Comparison of ENCODE assay signal across 8 mouse cellular contexts in genomic region chrX:75381699-75382098, GRCm38 (mm10). TPM values are rescaled to one million over a fixed set of nuclear protein-coding genes. Genes with fewer than 3 reads are reported as not detected.
DNase-seq lines count a peak whose midpoint lies in the region; ATAC-seq and TF ChIP-seq lines count a peak whose summit lies in the region.

No protein-coding gene starts in this region.

- H3K4me2 ChIP-seq in limb, embryonic 14.5 days (replicated peaks; ENCODE audit: low read depth, low read length, severe bottlenecking): peak overlapping the region; percentile 43
- H3K4me2 ChIP-seq in stomach, postnatal 0 days (replicated peaks; ENCODE audit: low read depth): peak overlapping the region; percentile 51; the same call in 1 of the 2 replicates

- no peaks in the 10 kb centered on the region for H3K36me3 ChIP-seq in thymus, adult 2 months (ENCODE audit: control insufficient read depth, insufficient read depth, low read length)
- no peaks in the 10 kb centered on the region for H3K36me3 ChIP-seq in limb, embryonic 14.5 days (ENCODE audit: control insufficient read depth, insufficient read depth, low read length)
- H3K36me3 ChIP-seq in stomach, postnatal 0 days (ENCODE audit: control insufficient read depth, insufficient read depth, low read length): no peaks in the 10 kb centered on the region

- peak; percentile 5 for DNase-seq in embryo, embryonic 11 days
- no peak for DNase-seq in embryo, embryonic 10 days (ENCODE audit: low spot score)
- no peak for DNase-seq in thymus, adult 2 months
- no peak for DNase-seq in thymus, postnatal 10 days (ENCODE audit: low spot score in 2 of 2)
- DNase-seq in limb, embryonic 14.5 days (ENCODE audit: low spot score): no peak
- DNase-seq in stomach, postnatal 0 days (ENCODE audit: low spot score): no peak
- DNase-seq in testis, postnatal 14 days (ENCODE audit: low spot score): no peak
- no peak for DNase-seq in retina, postnatal 1 day

- peak overlapping the region; percentile 46; the same call in 1 of the 2 replicates for H3K27ac ChIP-seq in thymus, adult 2 months (ENCODE audit: control insufficient read depth, insufficient read depth, low read length)
- peak overlapping the region; percentile 67; the same call in 1 of the 2 replicates for H3K27ac ChIP-seq in limb, embryonic 14.5 days (replicated peaks; ENCODE audit: low read depth, low read length)
- no peak overlapping the region for H3K27ac ChIP-seq in stomach, postnatal 0 days (replicated peaks)

- WGBS in thymus, adult 2 months: 78% methylated on average over 5 of the region's 5 CpGs
- WGBS in limb, embryonic 14.5 days: 65% methylated on average over 5 of the region's 5 CpGs
- 61% methylated on average over 5 of the region's 5 CpGs for WGBS in stomach, postnatal 0 days

- TF ChIP-seq EP300 in stomach, postnatal 0 days (optimal IDR thresholded peaks at IDR 0.05): no peak

- H3K4me3 ChIP-seq in thymus, adult 2 months (ENCODE audit: control insufficient read depth, insufficient read depth, low read length): no peak overlapping the region; the same call in 1 of the 2 replicates
- H3K4me3 ChIP-seq in limb, embryonic 14.5 days (replicated peaks; ENCODE audit: low read length): peak overlapping the region; percentile 53
- peak overlapping the region; percentile 57 for H3K4me3 ChIP-seq in stomach, postnatal 0 days (ENCODE audit: low read depth, low read length)

- TF ChIP-seq CTCF in thymus, adult 2 months (IDR thresholded peaks at IDR 0.05; ENCODE audit: borderline replicate concordance, control insufficient read depth, extremely low read depth, insufficient read depth, low read length, poor library complexity): no peak
- TF ChIP-seq CTCF in stomach, postnatal 0 days (IDR thresholded peaks at IDR 0.05; ENCODE audit: low read depth): no peak

- H3K4me1 ChIP-seq in thymus, adult 2 months (replicated peaks; ENCODE audit: control insufficient read depth, insufficient read depth, low read length): no peaks in the 10 kb centered on the region; the same call in 1 of the 2 replicates
- H3K4me1 ChIP-seq in limb, embryonic 14.5 days (ENCODE audit: control insufficient read depth, insufficient read depth, low read length): no peaks in the 10 kb centered on the region
- no peaks in the 10 kb centered on the region for H3K4me1 ChIP-seq in stomach, postnatal 0 days (replicated peaks; ENCODE audit: control insufficient read depth, insufficient read depth)

- no peaks in the 10 kb centered on the region for H3K27me3 ChIP-seq in thymus, adult 2 months (ENCODE audit: control insufficient read depth, insufficient read depth, low read length)
- no peaks in the 10 kb centered on the region for H3K27me3 ChIP-seq in limb, embryonic 14.5 days (ENCODE audit: control insufficient read depth, insufficient read depth, low read length)
- H3K27me3 ChIP-seq in stomach, postnatal 0 days (ENCODE audit: control insufficient read depth, insufficient read depth, low read length): no peaks in the 10 kb centered on the region

- H3K9me3 ChIP-seq in limb, embryonic 14.5 days (ENCODE audit: control insufficient read depth, low read length): no peaks in the 10 kb centered on the region
- H3K9me3 ChIP-seq in stomach, postnatal 0 days (ENCODE audit: control insufficient read depth, low read length): no peaks in the 10 kb centered on the region

- no peak for ATAC-seq in limb, embryonic 14.5 days (ENCODE audit: low FRiP score, low read depth)
- ATAC-seq in stomach, postnatal 0 days (ENCODE audit: low FRiP score, low TSS enrichment): no peak

- peak overlapping the region; percentile 72 for H3K9ac ChIP-seq in limb, embryonic 14.5 days (ENCODE audit: low read depth, low read length, severe bottlenecking)
- H3K9ac ChIP-seq in stomach, postnatal 0 days (ENCODE audit: low read length): no peak overlapping the region

- no peak for TF ChIP-seq POLR2A in thymus, adult 2 months (IDR thresholded peaks at IDR 0.05; ENCODE audit: control insufficient read depth, extremely low read depth, insufficient read depth, low read length, poor library complexity)
- TF ChIP-seq POLR2A in limb, embryonic 14.5 days (IDR thresholded peaks at IDR 0.05; ENCODE audit: borderline replicate concordance, extremely low read depth, insufficient read depth, insufficient read length): no peak

RNA-seq across cellular contexts. Expression of gene Fundc2, which starts 0.5 kb away (rescaled TPM):
- polyA plus RNA-seq in thymus, adult 2 months (2012; rRNA removed): 6.1 and 8.7 TPM in 2 replicates
- polyA plus RNA-seq in limb, embryonic 14.5 days (2012; rRNA removed): 24.8 and 29.2 TPM in 2 replicates
- 83.8 and 84.1 TPM in 2 replicates for polyA plus RNA-seq in limb, embryonic 14.5 days (2014; fragmentation: Nextera tagmentation; extraction: Ambion mirVana)
- 51.3 and 54.8 TPM in 2 replicates for polyA plus RNA-seq in stomach, postnatal 0 days (2015; fragmentation: Nextera tagmentation; extraction: Ambion mirVana)

RNA-seq across cellular contexts. Expression of gene F8, which starts 0.7 kb away (rescaled TPM):
- 0.17 and 0.31 TPM in 2 replicates for polyA plus RNA-seq in thymus, adult 2 months (2012; rRNA removed)
- 0.58 and 1.1 TPM in 2 replicates for polyA plus RNA-seq in limb, embryonic 14.5 days (2012; rRNA removed)
- 1.5 and 2.2 TPM in 2 replicates for polyA plus RNA-seq in limb, embryonic 14.5 days (2014; fragmentation: Nextera tagmentation; extraction: Ambion mirVana)
- polyA plus RNA-seq in stomach, postnatal 0 days (2015; fragmentation: Nextera tagmentation; extraction: Ambion mirVana): 0.42 and 0.80 TPM in 2 replicates

RNA-seq across cellular contexts. Expression of gene Cmc4, which starts 34.7 kb away (rescaled TPM):
- 4.3 and 5.6 TPM in 2 replicates for polyA plus RNA-seq in thymus, adult 2 months (2012; rRNA removed)
- 19.2 and 22.9 TPM in 2 replicates for polyA plus RNA-seq in limb, embryonic 14.5 days (2012; rRNA removed)
- polyA plus RNA-seq in limb, embryonic 14.5 days (2014; fragmentation: Nextera tagmentation; extraction: Ambion mirVana): 23.8 TPM in 2 replicates
- 15.9 and 17.3 TPM in 2 replicates for polyA plus RNA-seq in stomach, postnatal 0 days (2015; fragmentation: Nextera tagmentation; extraction: Ambion mirVana)

RNA-seq across cellular contexts. Expression of gene Mtcp1, which starts 34.7 kb away (rescaled TPM):
- polyA plus RNA-seq in thymus, adult 2 months (2012; rRNA removed): 9.1 and 10.7 TPM in 2 replicates
- 13.2 and 14.2 TPM in 2 replicates for polyA plus RNA-seq in limb, embryonic 14.5 days (2012; rRNA removed)
- 9.3 and 9.6 TPM in 2 replicates for polyA plus RNA-seq in limb, embryonic 14.5 days (2014; fragmentation: Nextera tagmentation; extraction: Ambion mirVana)
- 3.6 and 4.0 TPM in 2 replicates for polyA plus RNA-seq in stomach, postnatal 0 days (2015; fragmentation: Nextera tagmentation; extraction: Ambion mirVana)

RNA-seq across cellular contexts. Expression of gene Brcc3, which starts 34.7 kb away (rescaled TPM):
- 10.7 and 15.0 TPM in 2 replicates for polyA plus RNA-seq in thymus, adult 2 months (2012; rRNA removed)
- polyA plus RNA-seq in limb, embryonic 14.5 days (2012; rRNA removed): 19.5 and 25.3 TPM in 2 replicates
- 50.7 and 55.8 TPM in 2 replicates for polyA plus RNA-seq in limb, embryonic 14.5 days (2014; fragmentation: Nextera tagmentation; extraction: Ambion mirVana)
- polyA plus RNA-seq in stomach, postnatal 0 days (2015; fragmentation: Nextera tagmentation; extraction: Ambion mirVana): 35.7 and 42.0 TPM in 2 replicates
